Mouse (Mus musculus) stomach, postnatal 0 days (tissue): ENCODE data around the gene 9930104L06Rik. TPM values are rescaled to one million over a fixed set of nuclear protein-coding genes. Genes with fewer than 3 reads are reported as not detected.

ENCODE experiments used
- ATAC-seq: fragments of 200-750 bp; cut with Nextera tagmentation; 2 replicates; pipeline ENCODE4 v1.8.0; 2017; ENCODE audit not compliant: low FRiP score, low TSS enrichment
- DNase-seq: peaks from one replicate; pipeline ENCODE4 v3.0.0-alpha.2; 2016; ENCODE audit warnings: low spot score
- H3K27ac ChIP-seq: fragments of 300-500 bp; sonication (generic); replicated peaks from 2 replicates; pipeline ENCODE4 v1.5.1; 2014; ENCODE audit warnings: mild to moderate bottlenecking, control low read depth
- H3K27me3 ChIP-seq: fragments of 300-500 bp; sonication (generic); 2 replicates; pipeline ENCODE4 v1.6.1; 2014; ENCODE audit warnings: low read length; ENCODE audit not compliant: control insufficient read depth, insufficient read depth
- H3K36me3 ChIP-seq: fragments of 300-500 bp; sonication (generic); 2 replicates; pipeline ENCODE4 v1.6.1; 2014; ENCODE audit warnings: low read length, mixed read lengths; ENCODE audit not compliant: control insufficient read depth, insufficient read depth
- H3K4me1 ChIP-seq: fragments of 300-500 bp; sonication (generic); replicated peaks from 2 replicates; pipeline ENCODE4 v1.6.1; 2014; ENCODE audit warnings: antibody characterized with exemption; ENCODE audit not compliant: control insufficient read depth, insufficient read depth
- H3K4me2 ChIP-seq: fragments of 300-500 bp; sonication (generic); replicated peaks from 2 replicates; pipeline ENCODE4 v1.6.1; 2014; ENCODE audit warnings: low read depth, mild to moderate bottlenecking, control low read depth, moderate library complexity
- H3K4me3 ChIP-seq: fragments of 300-500 bp; sonication (generic); 2 replicates; pipeline ENCODE4 v1.5.1; 2014; ENCODE audit warnings: low read depth, low read length, control low read depth
- H3K9ac ChIP-seq: fragments of 300-500 bp; sonication (generic); 2 replicates; pipeline ENCODE4 v1.6.1; 2014; ENCODE audit warnings: mild to moderate bottlenecking, low read length, control low read depth, mixed read lengths
- H3K9me3 ChIP-seq: fragments of 300-500 bp; sonication (generic); 2 replicates; pipeline ENCODE4 v1.6.1; 2016; ENCODE audit warnings: low read length; ENCODE audit not compliant: control insufficient read depth
- CTCF ChIP-seq: IDR thresholded peaks from 2 replicates; pipeline ENCODE4 v1.5.1; 2016; ENCODE audit warnings: antibody characterized with exemption, low read depth, mild to moderate bottlenecking, moderate library complexity
- EP300 ChIP-seq: optimal IDR thresholded peaks from 2 replicates; pipeline ENCODE3; 2016; ENCODE audit warnings: antibody characterized with exemption
- WGBS: fragments of 180-500 bp; shearing (Covaris S2); extraction: QIAGEN DNeasy Blood & Tissue Kit; methylation state at CpG from one replicate; pipeline ENCODE4 v1.1.7; 2014; 5-methylcytosine and 5-hydroxymethylcytosine counted together
- polyA plus RNA-seq: library from polyadenylated mRNA; unstranded; fragments of >200 nt; fragmentation: Nextera tagmentation; extraction: Ambion mirVana; gene quantifications from 2 replicates; pipeline ENCODE4 v1.2.1, GENCODE M21; 2015

9930104L06Rik gene
- polyA plus RNA-seq, 1 experiment from 2014 or later: 6.9 TPM

DNA sequence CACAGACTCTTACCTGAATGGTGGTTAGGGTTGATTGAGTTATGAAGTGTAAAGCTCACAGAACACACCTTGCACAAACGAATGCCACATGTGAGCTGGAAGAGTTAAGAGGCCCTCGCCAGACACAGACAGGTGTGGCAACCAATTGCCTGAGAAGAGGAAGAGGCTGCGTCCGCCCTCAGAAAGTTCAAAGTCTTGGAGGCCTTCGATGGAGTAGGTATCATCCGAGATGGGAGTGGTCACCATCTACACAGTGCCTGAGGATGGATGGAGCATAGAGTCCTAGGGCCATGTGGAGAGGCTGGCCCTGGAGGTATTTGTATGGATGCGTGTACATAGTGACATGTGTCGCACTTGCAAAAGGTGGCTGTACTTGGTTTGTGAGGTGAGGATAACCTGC, 34.2 kb downstream of the 9930104L06Rik start:
- Histone ChIP-seq H3K4me1 (no peaks in the 10 kb centered on the region), H3K9me3 (no peaks in the 10 kb centered on the region), H3K9ac (no peak overlapping the region), H3K4me3 (no peak overlapping the region), H3K4me2 (no peak overlapping the region), H3K27ac (no peak overlapping the region), H3K27me3 (no peaks in the 10 kb centered on the region), H3K36me3 (no peaks in the 10 kb centered on the region)
- ATAC-seq: no peak
- 64% methylated on average over 8 of the region's 8 CpGs for WGBS
- DNase-seq: no peak
- TF ChIP-seq EP300: no peak

DNA sequence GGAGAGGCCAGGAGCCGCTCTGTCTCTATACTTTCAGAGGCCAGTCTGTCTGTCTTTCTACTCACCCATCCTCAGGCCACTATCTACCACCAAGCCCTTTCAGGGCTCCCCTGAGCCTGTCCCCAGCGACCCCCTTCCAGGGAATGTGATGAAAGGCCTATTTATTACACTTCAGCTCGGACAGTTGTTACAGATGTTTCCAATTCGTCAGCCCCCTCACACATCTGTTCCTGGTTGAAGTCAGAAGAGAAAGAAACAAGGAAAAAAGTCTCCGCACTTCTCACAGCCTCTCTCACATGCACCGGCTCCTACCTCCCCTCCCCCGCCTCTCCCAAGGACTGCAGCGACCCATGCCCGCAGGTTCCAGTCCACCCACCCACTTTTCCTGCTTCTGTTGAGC, 35.5 kb downstream of the 9930104L06Rik start:
- WGBS: 52% methylated on average over 9 of the region's 9 CpGs
- no peak for DNase-seq
- Histone ChIP-seq H3K36me3 (no peaks in the 10 kb centered on the region), H3K27ac (no peak overlapping the region), H3K9ac (no peak overlapping the region), H3K27me3 (no peaks in the 10 kb centered on the region), H3K4me3 (no peak overlapping the region), H3K4me2 (no peak overlapping the region), H3K9me3 (no peaks in the 10 kb centered on the region), H3K4me1 (no peaks in the 10 kb centered on the region)
- TF ChIP-seq CTCF (no peak), EP300 (no peak)
- ATAC-seq: no peak

DNA sequence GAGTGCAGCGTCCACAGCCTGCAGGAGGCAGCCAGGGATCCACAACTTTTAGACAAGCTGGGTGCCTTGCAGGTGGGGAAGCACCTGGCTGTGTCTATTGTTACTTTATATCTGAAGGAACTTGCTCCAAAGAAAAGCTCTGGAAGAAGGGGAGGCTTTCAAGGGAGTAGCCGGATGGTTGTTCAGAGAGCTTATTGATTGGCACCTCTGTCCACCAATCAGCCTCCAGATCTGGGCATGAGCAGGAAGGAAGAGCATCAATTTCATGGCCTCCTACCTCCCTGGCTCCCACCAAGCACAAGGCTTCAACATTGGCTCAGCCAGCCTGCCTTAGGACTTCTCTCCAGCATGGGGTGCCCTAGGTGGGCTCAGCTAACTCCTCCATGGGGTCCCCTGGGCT, 36.4 kb downstream of the 9930104L06Rik start:
- H3K4me3 ChIP-seq: no peak overlapping the region
- WGBS: 65% methylated on average over 2 of the region's 2 CpGs
- ATAC-seq: no peak
- TF ChIP-seq CTCF (no peak), EP300 (no peak)
- no peak overlapping the region for H3K9ac ChIP-seq
- no peak overlapping the region for H3K4me2 ChIP-seq
- H3K27ac ChIP-seq: no peak overlapping the region
- H3K27me3 ChIP-seq: no peaks in the 10 kb centered on the region
- H3K9me3 ChIP-seq: no peaks in the 10 kb centered on the region
- H3K4me1 ChIP-seq: no peaks in the 10 kb centered on the region
- DNase-seq: no peak
- H3K36me3 ChIP-seq: no peaks in the 10 kb centered on the region

DNA sequence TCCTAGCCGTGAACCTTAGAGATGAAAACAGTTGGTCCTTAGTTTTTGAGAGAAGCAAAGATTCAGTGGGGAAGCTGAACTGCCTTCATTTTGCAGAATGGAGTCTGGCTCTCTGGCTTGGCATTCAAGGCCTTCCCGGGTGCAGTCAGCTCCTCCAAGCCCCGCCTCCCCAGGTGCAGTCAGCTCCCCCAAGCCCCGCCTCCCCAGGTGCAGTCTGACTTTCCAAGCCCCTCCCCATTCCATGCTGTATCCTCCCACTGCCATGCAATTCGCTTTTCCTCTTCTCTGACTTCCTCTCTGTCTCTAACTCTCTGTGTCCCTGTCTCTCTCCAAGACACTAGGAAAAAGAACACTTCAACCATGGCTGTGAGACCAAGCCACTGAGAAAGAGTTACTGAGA, 41.4 kb downstream of the 9930104L06Rik start:
- H3K36me3 ChIP-seq: no peaks in the 10 kb centered on the region
- no peak overlapping the region for H3K4me3 ChIP-seq
- no peaks in the 10 kb centered on the region for H3K9me3 ChIP-seq
- ATAC-seq (peak; percentile 38; the same call in 1 of the 2 replicates), DNase-seq (peak; percentile 72)
- H3K4me1 ChIP-seq: no peaks in the 10 kb centered on the region
- H3K4me2 ChIP-seq: no peak overlapping the region
- WGBS: 26% methylated on average over 5 of the region's 5 CpGs
- no peaks in the 10 kb centered on the region for H3K27me3 ChIP-seq
- no peak overlapping the region for H3K27ac ChIP-seq
- H3K9ac ChIP-seq: no peak overlapping the region
- TF ChIP-seq CTCF (no peak), EP300 (no peak)

DNA sequence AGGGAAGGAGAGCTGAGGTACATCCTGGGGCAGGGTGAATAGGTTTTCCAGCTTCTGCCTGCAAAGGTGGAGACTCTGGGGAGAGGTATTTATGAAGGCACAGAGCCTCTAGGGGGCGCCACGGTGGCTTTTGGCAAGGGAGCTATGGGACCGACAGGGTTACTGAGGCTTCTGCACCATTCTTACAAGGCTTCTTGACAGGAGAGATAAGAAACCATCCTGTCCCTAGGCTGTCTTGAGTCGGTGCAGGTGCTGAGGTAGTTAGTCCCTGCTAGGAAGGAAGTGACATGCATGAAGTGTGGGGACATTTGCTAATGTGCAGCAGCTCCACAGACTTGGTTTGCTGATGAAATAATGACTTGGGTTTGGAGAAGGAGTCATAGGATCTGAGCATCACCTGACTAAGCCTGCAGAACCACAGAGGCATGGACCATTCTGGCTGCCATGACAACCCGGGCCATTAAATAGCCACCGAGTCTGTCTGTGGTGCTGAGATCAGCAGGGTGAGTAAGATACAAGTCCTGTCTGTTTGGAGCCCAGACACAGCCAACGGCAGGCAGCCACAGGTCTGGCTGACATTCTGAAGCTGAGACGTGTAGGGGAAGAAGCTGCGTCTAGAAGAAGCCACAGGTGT, 47.2 kb downstream of the 9930104L06Rik start:
- 18% methylated on average over 9 of the region's 9 CpGs for WGBS
- DNase-seq (peak; percentile 38), ATAC-seq (no peak)
- no peaks in the 10 kb centered on the region for H3K36me3 ChIP-seq
- TF ChIP-seq EP300 (no peak), CTCF (peak; percentile 59)
- H3K27ac ChIP-seq: no peak overlapping the region
- H3K4me2 ChIP-seq: no peak overlapping the region
- no peak overlapping the region for H3K9ac ChIP-seq
- no peaks in the 10 kb centered on the region for H3K4me1 ChIP-seq
- no peaks in the 10 kb centered on the region for H3K9me3 ChIP-seq
- no peak overlapping the region for H3K4me3 ChIP-seq
- peaks cover 13% of the 10 kb centered on the region for H3K27me3 ChIP-seq

DNA sequence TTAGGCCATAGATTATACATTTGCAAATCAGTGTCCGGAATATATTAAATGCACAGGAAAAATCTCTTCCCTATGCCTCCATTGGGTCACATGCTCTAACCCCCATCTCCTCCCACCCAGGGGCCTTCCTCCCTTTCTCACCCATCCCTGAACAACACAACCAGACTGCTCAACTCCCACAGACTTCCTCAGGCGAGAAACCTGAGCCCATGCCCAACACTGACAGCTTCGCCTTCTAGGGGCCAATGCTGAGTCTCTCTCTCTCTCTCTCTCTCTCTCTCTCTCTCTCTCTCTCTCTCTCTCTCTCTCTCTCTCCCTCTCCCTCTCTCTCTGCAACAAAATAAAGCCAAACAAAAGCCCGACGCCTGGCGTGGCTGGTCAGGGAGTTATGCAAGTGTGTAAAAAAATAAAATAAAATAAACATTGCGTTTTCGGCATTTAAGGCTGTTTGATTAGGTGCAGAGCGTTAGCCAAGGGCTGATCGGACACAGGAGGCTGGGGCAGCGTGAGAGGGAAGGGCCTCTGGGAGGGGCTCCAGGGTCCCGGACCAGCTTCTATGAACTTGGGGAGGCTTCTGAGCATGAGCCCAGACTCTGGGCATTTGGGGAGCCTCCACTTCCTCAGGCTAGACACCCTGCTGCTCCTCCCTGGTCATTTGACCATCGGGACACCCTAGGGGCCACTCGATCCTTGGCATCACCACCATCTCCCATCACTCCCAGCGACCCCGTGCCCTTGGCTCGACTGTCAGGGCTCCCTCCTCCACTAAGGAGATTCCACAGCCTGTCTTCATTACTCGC, 48.2 kb downstream of the 9930104L06Rik start:
- no peaks in the 10 kb centered on the region for H3K9me3 ChIP-seq
- H3K27ac ChIP-seq: no peak overlapping the region
- no peak for DNase-seq
- H3K4me2 ChIP-seq: 0 out of 2 replicates have a peak overlapping the region, but pooled peaks have one; percentile 8
- H3K36me3 ChIP-seq: no peaks in the 10 kb centered on the region
- no peaks in the 10 kb centered on the region for H3K4me1 ChIP-seq
- 7% methylated on average over 18 of the region's 18 CpGs for WGBS
- ATAC-seq: 0 out of 2 replicates have a peak, but pooled peaks have one; percentile 25
- TF ChIP-seq EP300 (no peak), CTCF (no peak)
- peaks cover 14% of the 10 kb centered on the region for H3K27me3 ChIP-seq
- H3K4me3 ChIP-seq: no peak overlapping the region
- no peak overlapping the region for H3K9ac ChIP-seq
